Mouse (Mus musculus) cerebellum, postnatal 36 days (tissue): ENCODE data around the gene Atl3.
"Not testable (repeated sequence)": the region's sequence is repeated elsewhere in the genome, so short reads cannot be mapped to it uniquely, and the experiment has no call there.

ENCODE experiments used
- DNase-seq, 2 experiments: peaks; one replicate each; pipeline ENCODE4 v3.0.0; 2021 to 2022; ENCODE audit warnings: mixed read lengths in 2 of 2

Gene Atl3

DNA sequence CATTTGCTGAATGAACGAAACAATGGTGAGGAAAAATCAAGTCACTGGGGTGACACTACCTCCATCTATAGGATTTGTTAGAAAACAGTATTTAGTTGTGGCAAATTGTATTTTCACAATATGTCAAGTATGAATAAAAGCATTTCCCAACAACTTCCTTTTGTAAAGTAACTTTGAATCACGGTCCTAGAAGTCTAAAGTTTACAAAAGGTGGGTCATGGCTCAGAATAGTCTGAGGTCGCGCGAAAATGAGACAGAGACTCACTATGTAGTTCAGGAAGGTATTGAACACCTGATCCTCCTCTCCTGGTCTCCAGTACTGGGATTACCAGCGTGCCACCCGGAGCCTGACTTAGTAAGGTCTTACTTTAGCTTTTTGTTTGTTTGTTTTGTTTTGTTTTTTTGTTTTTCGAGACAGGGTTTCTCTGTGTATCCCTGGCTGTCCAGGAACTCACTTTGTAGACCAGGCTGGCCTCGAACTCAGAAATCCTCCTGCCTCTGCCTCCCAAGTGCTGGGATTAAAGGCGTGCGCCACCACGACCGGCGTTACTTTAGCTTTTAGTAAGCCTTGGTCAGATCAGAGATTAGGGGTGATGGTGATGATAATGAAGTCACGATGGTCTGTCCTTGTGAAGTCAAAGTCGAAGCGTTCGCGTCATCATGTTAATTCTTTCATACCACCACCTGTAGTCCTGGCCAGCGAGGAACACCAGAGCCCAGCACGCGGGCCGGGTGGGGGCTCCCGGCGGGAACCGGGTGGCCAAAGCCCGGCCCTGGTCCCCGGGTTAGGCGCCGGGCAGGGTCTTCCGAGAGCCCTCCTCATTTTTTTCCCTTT lies at the start of gene Atl3:
Atl3 (plus strand) TSS at position 689 of the 835 bp plus-strand sequence.
- no peak for DNase-seq

- no peak for DNase-seq
Measured at GRCm38 (mm10) chr19:7445105-7445504, 48.7 kb upstream of the Atl3 start.

GRCm38 (mm10) chr19:7445596-7445995 lies 48.2 kb upstream of the Atl3 start:
- no peak for DNase-seq

DNA sequence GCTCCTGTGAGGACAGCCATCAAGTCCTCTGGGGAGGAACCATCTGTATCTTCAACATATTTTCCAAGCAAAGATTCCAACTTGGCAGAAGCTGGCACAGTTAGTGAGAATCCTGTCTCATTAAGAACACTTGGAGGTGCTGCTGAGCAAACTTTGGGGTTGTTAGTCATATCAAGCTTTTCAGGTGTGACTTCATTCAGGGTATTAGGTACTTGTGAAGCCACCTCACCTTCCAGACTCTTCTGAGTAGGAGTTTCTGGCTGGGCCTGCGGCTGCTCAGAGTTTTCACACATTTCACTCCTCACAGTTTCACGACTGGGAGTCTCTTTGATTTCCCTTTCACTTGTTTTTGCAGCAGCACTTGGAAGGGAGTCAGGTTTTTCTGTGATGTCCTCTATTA lies 37.0 kb upstream of the Atl3 start:
- no peak for DNase-seq

GRCm38 (mm10) chr19:7458901-7459300 lies 34.9 kb upstream of the Atl3 start:
- no peak for DNase-seq

- no peak for DNase-seq
Measured at GRCm38 (mm10) chr19:7459370-7459769, 34.5 kb upstream of the Atl3 start.

DNA sequence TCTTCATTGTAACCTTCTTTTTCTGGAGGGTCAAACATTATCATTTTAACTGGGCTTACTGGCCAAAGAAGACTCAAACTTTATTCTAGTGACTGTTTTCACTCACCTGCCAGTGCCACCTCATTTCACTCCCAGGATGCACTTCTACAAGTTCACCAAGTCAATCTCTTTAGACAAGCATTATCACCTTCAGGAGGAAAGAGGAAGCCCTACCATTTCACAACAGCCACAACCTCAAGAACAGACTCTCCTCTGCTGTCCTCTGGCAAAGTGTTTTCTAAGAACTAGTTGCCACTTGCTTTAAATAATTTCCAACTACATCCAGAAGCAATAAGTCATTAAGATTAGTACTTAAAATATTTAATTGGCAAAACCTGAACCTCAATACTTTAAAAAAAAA lies 25.9 kb upstream of the Atl3 start:
- no peak for DNase-seq

GRCm38 (mm10) chr19:7470643-7471042 lies 23.2 kb upstream of the Atl3 start:
- DNase-seq, result no peak

DNA sequence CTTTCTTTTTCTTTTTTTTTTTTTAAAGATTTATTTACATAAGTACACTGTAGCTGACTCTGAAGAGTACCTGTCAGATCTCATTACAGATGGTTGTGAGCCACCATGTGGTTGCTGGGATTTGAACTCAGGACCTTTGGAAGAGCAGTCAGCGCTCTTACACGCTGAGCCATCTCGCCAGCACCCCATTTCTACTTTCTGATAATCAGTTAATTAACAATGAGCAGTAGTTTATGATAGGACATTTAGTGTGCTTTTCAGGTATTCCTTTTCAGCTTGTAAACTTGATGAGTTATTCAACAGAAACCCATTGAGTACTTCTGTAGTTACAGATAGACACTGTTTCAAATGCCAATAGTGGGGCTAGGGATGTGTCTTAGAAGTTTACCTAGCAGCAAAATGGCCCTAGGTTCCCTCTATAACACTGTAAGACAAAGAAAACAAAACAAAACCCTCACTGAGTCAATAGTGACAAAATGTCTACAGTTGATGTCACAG lies 14.0 kb upstream of the Atl3 start:
- no peak for DNase-seq

DNA sequence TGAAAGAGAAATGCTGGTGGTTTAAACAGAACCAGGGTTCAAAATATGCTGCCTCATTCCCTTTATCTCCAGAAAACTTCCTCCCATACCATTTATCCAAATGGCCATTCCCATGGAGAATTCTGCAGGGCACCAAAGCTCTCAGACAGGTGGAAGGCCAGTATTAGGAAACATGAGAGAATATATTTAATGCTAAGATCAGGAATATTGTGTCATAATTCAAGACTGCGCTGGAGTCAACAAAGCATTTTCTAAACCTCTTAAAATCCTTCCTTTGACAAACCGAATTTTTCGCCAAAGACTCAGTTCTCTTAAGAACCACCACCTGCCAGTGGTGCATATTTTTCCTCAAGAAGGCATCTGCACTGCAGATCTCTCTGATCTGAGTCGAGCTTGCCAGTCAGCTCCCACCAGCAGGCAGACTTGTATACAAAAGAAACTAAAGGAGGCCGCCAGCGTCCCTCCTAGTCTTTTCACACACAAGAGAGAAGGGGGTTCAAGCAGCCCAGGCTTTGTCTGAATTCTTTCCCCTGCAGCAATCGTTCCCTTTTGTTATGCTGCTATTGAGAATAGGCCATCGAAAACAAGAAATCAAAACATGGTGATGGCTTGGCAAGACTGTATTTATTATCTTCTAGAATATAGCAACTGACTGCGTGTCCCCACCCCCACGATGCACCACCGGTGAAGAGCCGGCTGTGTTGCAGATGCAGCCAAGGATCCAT lies 12.1 kb upstream of the Atl3 start:
- peak; percentile 47 to 54 for DNase-seq

GRCm38 (mm10) chr19:7482266-7482598 lies 11.6 kb upstream of the Atl3 start:
- DNase-seq, result no peak

- DNase-seq, result peak; percentile 96 to 98
Measured at GRCm38 (mm10) chr19:7482599-7483511, 11.0 kb upstream of the Atl3 start, which contains the start of gene Rtn3. Gene Rtn3, minus strand, starts transcription at chr19:7483281.

DNA sequence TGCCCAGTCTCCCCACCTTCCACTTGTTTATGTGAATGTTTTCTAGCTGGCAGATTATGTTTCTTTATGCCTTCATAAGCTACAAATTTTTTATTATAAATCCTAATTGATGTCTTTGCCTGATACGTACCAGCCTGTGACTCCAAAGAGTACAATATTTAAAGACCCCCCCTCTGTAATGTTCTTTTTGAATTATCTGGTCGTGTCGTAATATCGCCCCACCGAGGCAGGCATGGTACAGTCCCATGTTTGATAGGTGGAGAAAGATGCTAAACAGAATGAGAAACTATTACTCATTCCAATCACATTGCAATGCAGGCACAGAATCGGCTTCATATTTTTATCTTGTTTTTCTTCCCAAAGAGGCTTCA lies 10.3 kb upstream of the Atl3 start:
- DNase-seq, result no peak

DNA sequence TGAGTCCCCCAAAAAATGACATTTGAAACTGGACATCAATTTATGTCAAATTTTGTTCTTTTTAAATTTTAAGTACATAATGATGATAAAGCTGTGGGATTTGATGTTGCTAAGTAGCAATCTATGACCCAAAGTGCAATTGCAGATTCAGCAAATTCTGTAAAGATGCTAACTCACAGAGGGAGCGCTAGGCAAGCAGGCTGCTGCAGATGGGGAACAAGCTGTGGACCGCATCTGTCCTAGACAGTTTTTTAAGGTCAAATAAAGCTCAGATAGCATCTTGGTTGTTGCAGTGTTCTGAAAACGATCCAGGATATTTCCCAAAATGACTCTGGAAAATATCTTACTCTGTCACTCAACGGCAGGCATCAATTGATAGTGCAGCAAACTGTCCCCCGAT lies 9.8 kb upstream of the Atl3 start:
- peak in 1 of 2 experiments; percentile 15 for DNase-seq

GRCm38 (mm10) chr19:7487680-7488079 lies 6.2 kb upstream of the Atl3 start:
- DNase-seq, result no peak

DNA sequence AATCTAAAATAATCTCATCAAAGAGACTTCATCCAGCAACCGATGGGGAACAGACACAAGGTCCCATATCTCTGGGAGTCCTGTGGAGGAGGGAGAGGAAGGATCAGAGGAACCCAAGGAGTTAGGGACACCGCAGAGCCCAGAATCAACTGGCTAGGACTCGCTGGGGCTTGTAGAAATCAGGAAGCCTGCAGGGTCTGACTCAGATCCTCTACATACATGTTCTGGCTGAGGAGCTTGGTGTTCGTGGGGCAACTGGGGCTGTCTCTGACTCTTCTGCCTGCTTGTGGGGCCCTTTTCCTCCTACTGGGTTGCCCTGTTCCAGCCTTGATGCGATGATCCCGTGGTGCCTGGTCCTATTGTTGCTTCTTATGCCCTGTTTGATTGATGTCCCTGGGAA lies 1.9 kb upstream of the Atl3 start:
- DNase-seq, result no peak

DNA sequence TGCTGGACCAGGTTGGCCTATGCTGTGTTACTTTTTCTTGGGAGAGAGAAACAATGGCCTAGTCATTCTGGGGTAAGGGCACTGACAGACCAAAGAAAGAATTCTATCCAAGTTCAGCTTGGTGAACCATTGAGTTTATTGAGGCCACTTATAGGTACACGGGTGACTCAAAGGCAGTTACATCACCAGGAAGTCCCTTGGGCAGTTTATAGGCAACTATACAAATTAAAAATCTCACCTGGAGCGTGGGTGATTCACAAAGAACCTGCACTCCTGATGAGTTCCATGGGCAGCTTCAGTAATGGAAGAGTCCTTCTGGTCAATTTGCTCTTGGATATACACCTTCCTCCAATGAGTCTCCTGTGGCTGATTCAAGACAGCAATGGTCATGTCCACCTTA lies 1.2 kb upstream of the Atl3 start:
- no peak for DNase-seq

- peak; percentile 96 for DNase-seq
Measured at GRCm38 (mm10) chr19:7494187-7495015, 561 bp downstream of the Atl3 start.

DNA sequence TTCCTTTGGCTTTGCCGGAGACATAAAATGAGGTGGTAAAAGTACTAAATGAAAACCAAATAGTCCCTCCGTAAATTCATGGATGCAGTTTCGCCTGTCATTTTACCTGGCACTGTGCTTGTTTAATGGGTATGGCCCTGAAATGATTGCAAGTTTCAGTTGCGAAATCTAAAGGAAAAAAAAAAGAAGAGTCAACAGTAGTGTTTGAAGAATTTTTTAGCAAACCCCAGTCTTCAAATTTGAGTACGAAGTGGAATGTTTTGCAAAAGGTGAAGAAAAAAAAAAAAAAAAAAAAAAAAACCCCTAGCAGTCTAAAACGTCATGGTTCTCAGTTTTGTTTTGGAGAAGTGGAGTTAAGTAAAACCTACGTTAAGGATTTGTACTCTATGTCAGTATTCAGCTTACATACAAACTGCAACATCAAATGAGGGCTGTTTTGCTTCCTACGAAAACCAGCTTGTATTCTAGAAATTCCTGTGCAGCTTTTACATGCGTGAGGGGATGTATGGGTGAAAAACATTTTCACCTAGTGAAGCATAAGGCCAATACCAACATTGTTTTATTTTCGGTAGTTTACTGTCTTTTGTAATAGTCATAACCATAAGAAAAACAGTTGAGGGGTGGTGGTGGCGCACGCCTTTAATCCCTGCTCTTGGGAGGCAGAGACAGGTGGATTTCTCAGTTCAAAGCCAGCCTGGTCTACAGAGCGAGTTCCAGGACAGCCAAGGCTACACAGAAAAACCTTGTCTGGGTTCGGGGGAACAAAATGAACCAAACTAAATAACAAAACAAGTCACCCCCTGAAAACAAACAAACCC lies 1.6 kb downstream of the Atl3 start:
- DNase-seq, result no peak

DNA sequence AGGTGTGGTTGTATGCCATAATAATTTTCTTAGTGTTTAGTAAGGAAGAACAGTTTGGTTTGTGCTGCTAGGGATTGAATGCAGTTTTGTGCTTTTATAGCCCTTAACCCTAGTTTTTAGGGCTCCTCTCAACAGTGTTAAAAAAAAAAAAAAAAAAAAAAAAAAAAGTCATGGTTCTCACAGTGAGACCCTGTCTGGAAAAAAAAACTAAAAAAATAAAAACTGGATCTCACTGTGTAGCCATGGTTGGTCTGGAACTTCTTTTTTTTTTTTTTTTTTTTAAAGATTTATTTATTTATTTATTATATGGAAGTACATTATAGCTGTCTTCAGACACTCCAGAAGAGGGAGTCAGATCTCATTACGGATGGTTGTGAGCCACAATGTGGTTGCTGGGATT lies 2.2 kb downstream of the Atl3 start:
- not testable (repeated sequence) for DNase-seq

DNA sequence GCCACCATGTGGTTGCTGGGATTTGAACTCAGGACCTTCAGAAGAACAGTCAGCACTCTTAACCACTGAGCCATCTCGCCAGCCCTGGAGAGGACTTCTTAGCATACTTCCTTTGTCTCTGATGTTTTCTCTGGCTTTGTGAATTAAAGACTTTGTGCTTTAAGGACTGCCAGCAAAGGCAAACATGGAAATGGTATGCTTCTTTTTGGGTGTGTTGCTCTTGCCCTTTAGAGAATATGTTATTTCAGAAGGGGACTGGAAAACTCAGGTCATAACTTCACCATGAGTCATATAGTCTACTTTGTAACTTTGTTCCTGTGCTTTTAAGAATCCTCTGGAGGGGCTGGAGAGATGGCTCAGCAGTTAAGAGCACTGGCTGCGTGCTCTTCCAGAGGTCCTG lies 5.0 kb downstream of the Atl3 start:
- no peak for DNase-seq
